Mouse (Mus musculus) brain, embryonic 14.5 days (tissue): Measurements from ENCODE around the gene Gpr158. TPM values are rescaled to one million over a fixed set of nuclear protein-coding genes. Genes with fewer than 3 reads are reported as not detected.

Experiments
- DNase-seq: peaks from one replicate; pipeline ENCODE4 v3.0.0-alpha.2; 2011; ENCODE audit warnings: low read depth
- CTCF ChIP-seq: fragments of 200-500 bp; IDR thresholded peaks from 2 replicates; pipeline ENCODE4 v1.5.1; 2012; ENCODE audit warnings: inconsistent platforms, mild to moderate bottlenecking, moderate library complexity, borderline replicate concordance; ENCODE audit not compliant: insufficient read depth, insufficient read length; ENCODE audit errors: extremely low read depth
- POLR2A ChIP-seq: fragments of 200-500 bp; IDR thresholded peaks from 2 replicates; pipeline ENCODE4 v1.6.1; 2012; ENCODE audit warnings: mild to moderate bottlenecking, inconsistent platforms, borderline replicate concordance; ENCODE audit not compliant: poor library complexity, insufficient read depth, insufficient read length, severe bottlenecking; ENCODE audit errors: extremely low read depth
- polyA plus RNA-seq: library from polyadenylated mRNA; depleted of rRNA; stranded (reverse); fragments of >200 nt; gene quantifications from 2 replicates; pipeline ENCODE4 v1.2.3, GENCODE M21; 2012; rRNA removed

The Gpr158 gene
- 2.6 and 4.5 TPM in 2 replicates for polyA plus RNA-seq

DNA sequence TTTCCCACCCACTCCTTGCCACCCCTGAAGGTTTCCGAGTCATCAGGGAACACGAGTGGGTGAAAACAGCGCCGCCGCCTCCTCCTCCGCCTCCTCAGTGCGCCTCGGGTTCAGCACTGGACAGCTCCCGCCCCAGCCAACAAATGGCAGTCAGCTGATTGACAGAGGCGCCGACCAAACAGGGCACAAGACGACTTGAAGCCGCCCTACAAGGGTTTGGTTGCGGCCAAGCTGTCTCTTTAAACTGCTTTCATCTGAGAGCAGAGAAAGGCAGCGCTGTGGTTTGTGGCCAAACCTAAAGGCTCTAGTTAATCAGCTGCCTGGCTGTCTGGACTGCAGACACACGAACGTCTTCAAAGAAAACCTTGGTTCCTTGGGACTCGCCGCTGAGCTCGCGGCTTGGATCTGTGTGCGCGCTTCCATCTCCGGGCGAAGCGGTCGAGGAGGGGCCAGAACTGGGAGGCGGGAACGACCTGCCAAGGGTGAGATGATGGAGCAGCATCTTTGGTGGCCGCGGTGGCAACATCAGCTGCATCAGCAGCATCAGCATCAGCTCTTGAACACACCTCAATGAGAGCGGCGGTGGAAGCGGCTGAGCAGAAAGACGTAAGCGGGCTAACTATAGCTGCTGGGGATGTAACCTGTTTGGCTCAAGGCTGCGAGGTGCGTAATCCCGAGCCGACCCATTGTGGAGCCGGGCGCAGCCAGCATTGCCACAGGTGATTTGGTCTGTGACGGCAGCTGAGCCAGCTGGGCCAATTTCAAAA lies at the start of gene Gpr158:
Gene Gpr158 (plus strand): TSS at position 198 of the 767 bp plus-strand sequence.
- TF ChIP-seq POLR2A: no peak; the same call in 1 of the 2 replicates
- TF ChIP-seq CTCF: no peak
- peak; percentile 97 for DNase-seq

DNA sequence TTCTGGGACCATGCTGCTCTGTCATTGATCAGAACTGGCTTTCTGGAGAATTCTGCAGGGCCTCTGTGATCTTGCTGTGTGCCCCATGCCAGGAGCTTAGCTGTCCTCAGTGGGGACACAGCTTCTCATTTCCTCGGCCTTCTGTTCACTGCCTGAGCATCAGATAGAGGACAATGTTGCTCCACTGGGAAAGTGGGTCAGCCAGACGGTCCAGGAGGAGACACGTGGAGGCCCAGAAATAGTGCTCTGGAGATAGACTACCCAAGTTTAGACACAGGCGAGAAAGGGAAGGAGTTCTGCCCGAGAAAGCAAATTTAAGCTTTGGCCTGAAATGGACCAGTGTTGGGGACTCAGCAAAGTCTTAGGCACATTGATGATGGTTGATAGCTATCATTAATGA lies 23.5 kb upstream of the Gpr158 start:
- no peak for DNase-seq
- TF ChIP-seq CTCF (no peak), POLR2A (no peak)

DNA sequence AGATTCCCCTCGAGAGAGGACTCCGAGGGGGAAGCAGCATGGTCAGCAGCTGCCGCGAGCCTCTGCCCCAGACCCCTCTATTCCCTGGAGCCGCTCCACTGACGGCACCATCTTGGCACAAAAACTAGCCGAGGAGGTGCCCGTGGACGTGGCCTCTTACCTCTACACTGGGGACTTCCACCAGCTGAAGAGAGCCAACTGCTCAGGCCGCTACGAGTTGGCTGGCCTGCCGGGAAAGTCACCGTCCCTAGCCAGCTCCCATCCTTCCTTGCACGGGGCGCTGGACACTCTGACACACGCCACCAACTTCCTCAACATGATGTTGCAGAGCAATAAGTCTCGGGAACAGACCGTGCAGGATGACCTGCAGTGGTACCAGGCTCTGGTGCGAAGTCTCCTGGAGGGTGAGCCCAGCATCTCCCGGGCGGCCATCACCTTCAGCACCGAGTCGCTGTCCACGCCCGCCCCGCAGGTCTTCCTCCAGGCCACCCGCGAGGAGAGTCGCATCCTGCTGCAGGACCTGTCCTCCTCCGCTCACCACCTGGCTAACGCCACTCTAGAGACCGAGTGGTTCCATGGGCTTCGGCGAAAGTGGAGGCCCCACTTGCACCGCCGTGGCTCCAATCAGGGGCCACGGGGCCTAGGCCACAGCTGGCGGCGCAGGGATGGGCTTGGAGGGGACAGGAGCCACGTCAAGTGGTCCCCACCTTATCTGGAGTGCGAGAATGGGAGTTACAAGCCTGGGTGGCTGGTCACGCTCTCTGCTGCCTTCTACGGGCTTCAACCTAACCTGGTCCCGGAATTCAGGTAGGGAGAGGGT lies 1.2 kb downstream of the Gpr158 start:
- peak; percentile 20 for DNase-seq
- TF ChIP-seq CTCF (no peak), POLR2A (no peak)

- peak; percentile 9 for DNase-seq
- TF ChIP-seq POLR2A (no peak), CTCF (no peak)
Observed at GRCm38 (mm10) chr2:21369171-21369485, 1.8 kb downstream of the Gpr158 start.

DNA sequence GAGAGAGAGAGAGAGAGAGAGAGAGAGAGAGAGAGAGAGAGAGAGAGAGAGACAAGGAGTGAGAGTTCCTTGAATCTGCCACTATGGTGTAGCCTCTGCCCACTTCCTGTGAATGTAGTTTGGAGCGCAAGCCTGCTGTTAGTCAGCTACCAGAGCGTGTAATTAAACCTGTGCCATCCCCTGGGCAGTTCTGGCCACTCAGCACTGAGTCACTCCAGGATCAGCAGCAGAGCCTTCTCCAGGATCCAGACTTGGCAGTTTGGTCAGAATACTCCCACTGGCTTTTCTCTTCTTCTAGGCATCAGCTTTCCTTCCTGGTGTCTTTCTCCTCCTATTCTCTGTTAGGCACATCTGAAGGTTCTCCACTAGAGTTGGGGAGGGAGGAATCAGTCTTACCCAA lies 2.2 kb downstream of the Gpr158 start:
- no peak for TF ChIP-seq POLR2A
- TF ChIP-seq CTCF: no peak
- peak; percentile 14 for DNase-seq

- DNase-seq: no peak
- TF ChIP-seq POLR2A (no peak), CTCF (no peak)
Observed at GRCm38 (mm10) chr2:21379516-21379915, 12.2 kb downstream of the Gpr158 start.

DNA sequence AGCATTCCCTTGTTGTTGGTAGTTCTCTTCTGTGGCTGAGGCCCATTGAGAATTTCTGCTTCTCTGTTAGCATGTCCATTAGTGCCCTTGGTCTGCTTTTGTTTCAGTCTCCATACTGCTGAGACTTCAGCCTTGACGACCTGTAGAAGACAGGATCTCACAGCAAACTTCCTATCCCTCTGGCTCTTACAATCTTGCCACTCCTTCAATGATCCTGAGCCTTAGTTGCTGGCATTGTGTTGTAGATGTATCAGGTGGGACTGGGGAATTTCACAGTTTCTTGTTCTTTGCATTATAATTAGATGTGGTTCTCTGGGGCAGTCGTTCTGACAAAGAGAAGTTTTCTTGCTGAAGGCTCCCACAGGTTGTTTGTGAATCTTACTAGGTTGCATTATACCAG lies 25.4 kb downstream of the Gpr158 start:
- DNase-seq: no peak
- TF ChIP-seq POLR2A (no peak), CTCF (no peak)

DNA sequence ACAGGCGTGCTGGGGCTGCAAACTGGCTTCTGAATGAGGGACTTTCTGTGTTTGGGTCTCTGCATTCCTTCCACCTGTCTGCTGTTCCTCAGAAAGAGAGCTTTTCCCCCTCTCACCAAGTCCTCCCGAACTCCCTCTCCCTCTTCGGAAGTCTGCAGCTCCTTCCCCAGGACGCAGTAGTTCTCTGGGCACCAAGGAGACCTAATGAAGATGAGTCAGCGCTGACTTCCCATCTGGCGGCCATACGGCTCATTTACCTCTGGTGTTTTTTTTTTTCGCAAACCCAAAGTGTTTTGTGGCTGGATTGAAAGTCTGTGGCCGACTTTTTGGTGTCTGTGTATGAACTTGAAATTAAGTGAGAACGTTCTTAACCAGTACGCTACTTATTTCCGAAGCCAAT lies 30.0 kb downstream of the Gpr158 start:
- DNase-seq: no peak
- TF ChIP-seq CTCF (no peak), POLR2A (no peak)

- DNase-seq: peak; percentile 70
- TF ChIP-seq POLR2A (no peak), CTCF (no peak)
Observed at GRCm38 (mm10) chr2:21399657-21400056, 32.3 kb downstream of the Gpr158 start.

- no peak for TF ChIP-seq CTCF
- no peak for TF ChIP-seq POLR2A
- peak; percentile 82 for DNase-seq
Observed at GRCm38 (mm10) chr2:21405617-21406016, 38.3 kb downstream of the Gpr158 start.

DNA sequence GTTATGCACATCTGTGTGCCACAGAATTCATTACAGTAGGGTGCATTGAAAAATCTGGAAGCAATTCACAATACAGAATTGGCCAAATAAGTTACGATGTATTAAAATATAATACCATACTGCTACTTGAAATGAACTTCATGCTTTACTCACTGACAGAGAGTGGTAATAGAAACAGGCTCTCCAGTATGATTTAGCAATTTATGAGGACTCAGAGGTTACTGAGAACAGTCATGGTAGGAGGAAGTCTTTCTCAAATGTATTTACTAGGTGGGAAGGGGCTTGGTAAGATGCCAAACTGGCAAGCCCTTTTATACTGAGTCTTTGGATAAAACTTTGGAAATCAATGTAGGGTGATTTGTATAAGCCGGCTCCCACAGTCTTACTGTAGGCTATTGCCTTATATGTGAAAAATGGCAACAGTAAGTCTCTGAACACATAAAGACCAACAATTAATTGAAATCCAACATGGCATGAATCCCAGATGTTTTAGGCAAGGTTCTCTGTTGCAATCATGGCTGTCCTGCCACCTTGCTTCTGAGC lies 40.2 kb downstream of the Gpr158 start:
- peak; percentile 40 for DNase-seq
- TF ChIP-seq POLR2A: no peak
- no peak for TF ChIP-seq CTCF
